Comparison of ENCODE assay signal across 12 mouse cellular contexts in the genomic region with DNA sequence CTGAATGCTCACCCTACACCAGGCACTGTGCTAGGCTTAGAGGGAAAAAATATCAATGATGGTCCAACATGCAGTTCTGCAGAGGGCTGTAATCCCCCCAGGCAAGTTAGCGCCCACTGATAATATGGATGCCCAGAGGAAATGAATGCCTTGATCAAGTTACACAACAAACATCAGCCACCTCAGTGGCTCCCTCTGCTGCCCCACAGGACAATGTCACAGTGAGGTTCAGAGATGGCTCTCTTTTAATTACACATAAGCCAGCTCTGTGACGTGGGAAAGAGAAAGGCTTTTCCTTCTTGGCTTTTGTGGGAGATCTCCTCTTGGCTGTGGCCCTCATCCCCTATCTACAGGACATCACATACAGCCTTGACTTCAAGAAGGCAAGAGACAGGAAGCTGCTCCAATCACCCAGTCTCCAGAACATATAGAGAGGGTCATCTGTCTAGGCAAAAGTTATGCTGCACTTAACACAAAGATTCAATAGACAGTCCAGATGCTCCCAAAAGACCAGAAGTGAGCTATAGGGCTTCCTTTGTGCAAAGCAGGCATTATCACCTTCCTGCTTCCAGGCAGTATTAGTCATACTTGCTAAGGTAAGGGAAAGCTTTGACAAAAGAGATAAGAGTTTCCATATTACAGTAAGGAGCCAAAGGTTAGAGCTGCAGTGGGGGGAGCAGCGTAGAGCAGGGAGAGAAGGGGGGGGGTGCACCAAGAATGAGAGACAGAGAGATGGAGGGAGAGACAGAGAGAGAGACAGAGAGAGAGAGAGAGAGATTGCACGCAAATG. TPM values are rescaled to one million over a fixed set of nuclear protein-coding genes. Genes with fewer than 3 reads are reported as not detected.
DNase-seq lines count a peak whose midpoint lies in the region; ATAC-seq and TF ChIP-seq lines count a peak whose summit lies in the region.
"Had no signal": no experiment of that assay in that cellular context is flagged by ENCODE, and none has a peak within 500 bp of the region (broad histone marks: within the 10 kb centered on the region; RNA-seq: fewer than 3 reads in every experiment).

No protein-coding gene starts in this region.

- H3K9me3 ChIP-seq in kidney, postnatal 0 days (replicated peaks; ENCODE audit: low read length), result no peaks in the 10 kb centered on the region
- H3K9me3 ChIP-seq in kidney, embryonic 14.5 days (ENCODE audit: control insufficient read depth, low read length), result no peaks in the 10 kb centered on the region
- H3K9me3 ChIP-seq in stomach, embryonic 16.5 days (replicated peaks; ENCODE audit: control insufficient read depth, low read length), result no peaks in the 10 kb centered on the region
- no peaks in the 10 kb centered on the region for H3K9me3 ChIP-seq in neural tube, embryonic 15.5 days (replicated peaks)
- H3K9me3 ChIP-seq: heart, embryonic 15.5 days had no signal

- 72% methylated on average over 4 of the region's 4 CpGs for WGBS in kidney, postnatal 0 days
- 63% methylated on average over 4 of the region's 4 CpGs for WGBS in kidney, embryonic 14.5 days
- WGBS in stomach, embryonic 16.5 days, result 67% methylated on average over 4 of the region's 4 CpGs
- WGBS in neural tube, embryonic 15.5 days, result 76% methylated on average over 4 of the region's 4 CpGs

- H3K4me2 ChIP-seq in kidney, postnatal 0 days (ENCODE audit: low read length), result no peak overlapping the region
- no peak overlapping the region for H3K4me2 ChIP-seq in kidney, embryonic 14.5 days (replicated peaks; ENCODE audit: low read depth, low read length)
- H3K4me2 ChIP-seq in stomach, embryonic 16.5 days (ENCODE audit: low read depth, low read length), result no peak overlapping the region
- no peak overlapping the region for H3K4me2 ChIP-seq in neural tube, embryonic 15.5 days
- H3K4me2 ChIP-seq: heart, embryonic 15.5 days had no signal

- H3K27ac ChIP-seq in kidney, postnatal 0 days, result no peak overlapping the region
- no peak overlapping the region for H3K27ac ChIP-seq in kidney, embryonic 14.5 days (ENCODE audit: low read depth, low read length)
- H3K27ac ChIP-seq in stomach, embryonic 16.5 days (ENCODE audit: low read length), result 0 out of 2 replicates have a peak overlapping the region, but pooled peaks have one; percentile 5
- no peak overlapping the region for H3K27ac ChIP-seq in neural tube, embryonic 15.5 days (replicated peaks)
- H3K27ac ChIP-seq: heart, embryonic 15.5 days had no signal

- DNase-seq in kidney, postnatal 0 days (ENCODE audit: low spot score), result no peak
- DNase-seq in thymus, postnatal 14 days, result peak; percentile 14
- no peak for DNase-seq in thymus, adult 18-20 months
- DNase-seq in brain, embryonic 14.5 days (ENCODE audit: low read depth), result no peak
- DNase-seq in urinary bladder, postnatal 4 days (ENCODE audit: low spot score in 2 of 2), result no peak
- DNase-seq: kidney, adult 18-20 months; lung, postnatal 14 days; right cerebral cortex, postnatal 25 days had no signal

- no peaks in the 10 kb centered on the region for H3K27me3 ChIP-seq in kidney, postnatal 0 days (ENCODE audit: insufficient read depth, low read length)
- no peaks in the 10 kb centered on the region for H3K27me3 ChIP-seq in kidney, embryonic 14.5 days (ENCODE audit: control insufficient read depth, insufficient read depth, low read length)
- H3K27me3 ChIP-seq in stomach, embryonic 16.5 days (ENCODE audit: control insufficient read depth, insufficient read depth, low read length), result no peaks in the 10 kb centered on the region
- H3K27me3 ChIP-seq in neural tube, embryonic 15.5 days (replicated peaks), result no peaks in the 10 kb centered on the region
- H3K27me3 ChIP-seq: heart, embryonic 15.5 days had no signal

- no peak for ATAC-seq in kidney, postnatal 0 days (replicated peaks; ENCODE audit: low FRiP score, low read depth)
- no peak for ATAC-seq in kidney, embryonic 14.5 days (ENCODE audit: low FRiP score, low TSS enrichment)
- ATAC-seq in stomach, embryonic 16.5 days (ENCODE audit: insufficient read depth, low FRiP score), result peak; percentile 30
- ATAC-seq in neural tube, embryonic 15.5 days (ENCODE audit: low FRiP score), result no peak

- TF ChIP-seq CTCF in kidney, postnatal 0 days (IDR thresholded peaks at IDR 0.05; ENCODE audit: low read depth), result peak; percentile 61
- TF ChIP-seq CTCF in brain, embryonic 14.5 days (IDR thresholded peaks at IDR 0.05; ENCODE audit: borderline replicate concordance, extremely low read depth, insufficient read depth, insufficient read length), result peak; percentile 38; the same call in 1 of the 2 replicates

- TF ChIP-seq POLR2A in brain, embryonic 14.5 days (IDR thresholded peaks at IDR 0.05; ENCODE audit: borderline replicate concordance, extremely low read depth, insufficient read depth, insufficient read length, poor library complexity, severe bottlenecking), result no peak

- H3K4me3 ChIP-seq in kidney, postnatal 0 days (replicated peaks; ENCODE audit: low read depth, low read length), result no peak overlapping the region
- H3K4me3 ChIP-seq in kidney, embryonic 14.5 days (ENCODE audit: low read length), result no peak overlapping the region
- H3K4me3 ChIP-seq in stomach, embryonic 16.5 days (replicated peaks; ENCODE audit: low read length), result no peak overlapping the region
- no peak overlapping the region for H3K4me3 ChIP-seq in neural tube, embryonic 15.5 days (replicated peaks)
- H3K4me3 ChIP-seq: heart, embryonic 15.5 days had no signal

- peaks cover 10% of the 10 kb centered on the region; the same call in 1 of the 2 replicates for H3K4me1 ChIP-seq in kidney, postnatal 0 days (replicated peaks; ENCODE audit: insufficient read depth, low read length)
- H3K4me1 ChIP-seq in kidney, embryonic 14.5 days (ENCODE audit: control insufficient read depth, insufficient read depth, low read length), result peaks cover 14% of the 10 kb centered on the region; the same call in 1 of the 2 replicates
- peaks cover 7% of the 10 kb centered on the region; the same call in 1 of the 2 replicates for H3K4me1 ChIP-seq in stomach, embryonic 16.5 days (ENCODE audit: control insufficient read depth, insufficient read depth, low read length)
- no peaks in the 10 kb centered on the region; the same call in 1 of the 2 replicates for H3K4me1 ChIP-seq in neural tube, embryonic 15.5 days

- H3K9ac ChIP-seq in kidney, postnatal 0 days (ENCODE audit: low read depth, low read length), result no peak overlapping the region
- no peak overlapping the region for H3K9ac ChIP-seq in kidney, embryonic 14.5 days (ENCODE audit: low read depth, low read length)
- H3K9ac ChIP-seq in stomach, embryonic 16.5 days (ENCODE audit: low read length), result no peak overlapping the region
- no peak overlapping the region for H3K9ac ChIP-seq in neural tube, embryonic 15.5 days (replicated peaks)
- H3K9ac ChIP-seq: heart, embryonic 15.5 days had no signal

- no peaks in the 10 kb centered on the region for H3K36me3 ChIP-seq in kidney, postnatal 0 days (ENCODE audit: insufficient read depth, low read length)
- no peaks in the 10 kb centered on the region for H3K36me3 ChIP-seq in kidney, embryonic 14.5 days (ENCODE audit: control insufficient read depth, insufficient read depth, low read length)
- no peaks in the 10 kb centered on the region for H3K36me3 ChIP-seq in stomach, embryonic 16.5 days (ENCODE audit: control insufficient read depth, insufficient read depth, low read length)
- no peaks in the 10 kb centered on the region for H3K36me3 ChIP-seq in neural tube, embryonic 15.5 days
- H3K36me3 ChIP-seq: heart, embryonic 15.5 days had no signal

RNA-seq across cellular contexts. Expression of a gene that starts 47.2 kb away (rescaled TPM):
- 11.8 and 12.1 TPM in 2 replicates for polyA plus RNA-seq in kidney, postnatal 0 days (2015; fragmentation: Nextera tagmentation; extraction: Ambion mirVana)
- 7.2 and 8.0 TPM in 2 replicates for polyA plus RNA-seq in kidney, embryonic 14.5 days (2014; fragmentation: Nextera tagmentation; extraction: Ambion mirVana)
- 11.2 and 13.5 TPM in 2 replicates for polyA plus RNA-seq in brain, embryonic 14.5 days (2012; rRNA removed)
- polyA plus RNA-seq in stomach, embryonic 16.5 days (2015; fragmentation: Nextera tagmentation; extraction: Ambion mirVana), result 19.9 and 21.5 TPM in 2 replicates
- 5.4 and 12.8 TPM in 2 replicates for polyA plus RNA-seq in neural tube, embryonic 15.5 days (2015; fragmentation: Nextera tagmentation; extraction: Ambion mirVana)
